Mouse (Mus musculus): ENCODE results near the gene Vps39. TPM values are rescaled to one million over a fixed set of nuclear protein-coding genes. Genes with fewer than 3 reads are reported as not detected.

Vps39 gene
- 10 to 100 TPM; 65.5 to 74.3 TPM for total RNA-seq (2021)

- intact Hi-C loops (cut with DNase I): no loop called here
- DNase-seq (ENCODE audit: low spot score in 2 of 2): peak; percentile 82 to 88
Observed at GRCm38 (mm10) chr2:120352682-120353646, at the start of gene Vps39. Gene Vps39 (minus strand): TSS chr2:120353137.

- no peak for DNase-seq (ENCODE audit: low spot score in 2 of 2)
- intact Hi-C loops (cut with DNase I): no loop called here
Observed at GRCm38 (mm10) chr2:120397951-120398350, 45.0 kb upstream of the Vps39 start.

DNA sequence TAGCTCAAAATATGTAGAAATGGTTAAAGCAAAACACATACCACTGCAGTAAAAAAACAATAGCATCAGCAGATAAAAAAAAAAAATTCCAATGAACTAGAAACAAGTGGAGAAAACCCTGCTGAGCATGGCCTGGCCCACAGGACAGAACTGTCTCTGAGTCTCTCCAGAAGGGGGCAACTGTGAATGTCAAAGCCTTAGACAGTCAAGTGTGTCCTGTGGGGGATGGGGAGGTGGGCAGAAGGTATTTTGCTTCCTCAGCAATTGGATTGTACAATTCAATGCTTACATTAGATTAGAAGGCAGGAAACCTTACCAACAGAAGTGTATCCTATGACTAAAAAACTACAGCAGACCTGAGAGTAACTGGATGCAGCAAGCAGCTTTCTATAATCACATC is 39.5 kb upstream of the Vps39 start:
- intact Hi-C loops (cut with DNase I): no loop called here
- DNase-seq (ENCODE audit: low spot score in 2 of 2): no peak

DNA sequence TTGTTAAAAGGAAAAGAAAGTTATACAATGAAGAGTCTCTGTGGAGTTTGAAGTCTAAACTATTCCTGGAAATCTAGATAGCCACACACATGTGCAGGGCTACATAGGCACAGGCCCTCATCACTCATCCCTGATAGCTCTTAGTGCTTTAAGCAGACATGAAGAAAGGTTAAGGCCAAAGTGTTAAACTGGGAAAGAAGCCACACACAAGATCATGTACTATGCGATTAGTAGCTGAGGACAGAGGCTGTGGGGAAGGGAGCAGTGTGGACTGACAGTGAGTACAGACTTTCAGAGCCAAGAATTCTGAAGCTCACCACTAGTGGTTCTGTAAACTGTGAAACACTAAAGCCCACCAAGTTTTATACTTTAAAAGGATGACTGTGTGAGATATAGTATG is 38.0 kb upstream of the Vps39 start:
- intact Hi-C loops (cut with DNase I): no loop called here
- no peak for DNase-seq (ENCODE audit: low spot score in 2 of 2)

DNA sequence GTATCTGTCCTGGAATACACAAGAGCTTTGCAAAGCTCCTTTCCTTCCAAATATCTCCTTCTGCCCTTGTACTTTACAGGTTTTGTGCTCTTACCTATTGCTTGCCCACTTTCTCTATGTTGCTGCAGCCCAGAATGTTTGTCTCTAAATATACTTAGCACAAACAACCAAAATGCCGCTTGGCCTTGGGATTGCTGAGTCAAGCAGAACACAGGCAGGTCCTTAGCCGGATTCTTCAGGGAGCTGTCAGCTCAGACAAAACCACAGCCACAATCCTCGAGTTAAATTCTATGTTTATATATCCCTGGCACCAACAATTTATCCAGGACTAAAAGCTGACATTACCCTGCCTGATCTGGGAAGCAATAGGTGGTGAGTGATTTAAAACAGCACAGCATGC is 36.4 kb upstream of the Vps39 start:
- no peak for DNase-seq (ENCODE audit: low spot score in 2 of 2)
- intact Hi-C loops (cut with DNase I): no loop called here

DNA sequence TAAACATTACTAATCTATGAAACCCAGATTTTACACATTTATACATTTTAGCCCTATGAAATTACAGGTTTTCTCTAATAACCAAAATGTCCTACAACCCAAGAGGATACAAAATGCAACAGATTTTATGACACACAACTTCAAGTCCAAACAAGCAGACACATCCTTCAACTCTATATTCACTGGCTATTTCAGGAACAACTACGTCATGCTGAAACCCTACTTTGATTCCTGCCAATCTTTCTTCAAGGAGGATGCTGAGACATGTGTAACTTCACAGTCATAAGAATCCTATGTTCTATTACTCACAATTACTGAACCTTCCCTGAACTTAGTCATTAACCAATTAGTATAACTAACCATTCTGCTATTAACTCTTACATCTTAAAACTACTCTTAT is 34.4 kb upstream of the Vps39 start:
- intact Hi-C loops (cut with DNase I): no loop called here

GRCm38 (mm10) chr2:120386264-120386663 is 33.3 kb upstream of the Vps39 start:
- no peak for DNase-seq (ENCODE audit: low spot score in 2 of 2)
- intact Hi-C loops (cut with DNase I): no loop called here

More for the DNA sequence above, 34.4 kb upstream of the Vps39 start:
- no peak for DNase-seq (ENCODE audit: low spot score in 2 of 2)

DNA sequence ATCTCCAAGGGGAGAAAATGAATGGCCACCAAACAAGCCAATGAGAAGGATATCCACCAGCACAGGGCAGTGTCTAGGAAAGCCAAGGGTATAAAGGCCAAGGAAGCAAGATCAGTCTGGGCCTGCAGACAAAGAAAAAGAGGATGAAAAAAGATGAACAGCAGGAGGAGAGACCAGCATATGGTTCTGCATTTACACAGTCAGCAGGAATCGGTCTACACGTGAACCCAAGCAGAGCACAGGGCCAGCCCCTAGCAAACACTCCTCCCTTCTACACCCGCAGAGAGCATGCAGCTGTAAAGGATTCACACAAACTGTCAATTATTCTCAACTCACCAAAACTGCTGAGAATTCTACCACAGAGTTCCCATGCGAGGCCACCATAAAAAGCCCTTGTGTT is 20.9 kb upstream of the Vps39 start:
- no peak for DNase-seq (ENCODE audit: low spot score in 2 of 2)
- intact Hi-C loops (cut with DNase I): no loop called here

GRCm38 (mm10) chr2:120367416-120368207 is 14.7 kb upstream of the Vps39 start:
- intact Hi-C loops (cut with DNase I): no loop called here
- DNase-seq (ENCODE audit: low spot score in 2 of 2): no peak

DNA sequence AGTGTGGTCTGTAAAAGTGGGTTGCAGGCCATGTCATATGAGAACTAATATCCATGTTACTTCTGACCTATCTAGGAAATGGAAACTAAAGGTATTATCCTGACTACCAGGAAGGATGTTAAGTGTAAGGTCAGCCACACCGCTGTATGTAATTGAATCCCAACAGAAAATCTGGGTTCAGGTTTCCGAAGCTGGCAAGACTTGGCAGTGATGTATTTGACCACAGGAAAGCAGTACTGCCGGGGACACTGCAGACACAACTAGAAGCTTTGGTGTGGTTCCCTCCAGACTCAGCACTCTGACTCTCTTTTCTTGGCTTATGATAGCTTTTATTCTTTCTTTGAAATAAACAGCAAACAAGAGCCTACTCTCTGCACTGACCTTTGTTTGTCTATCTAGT is 13.6 kb upstream of the Vps39 start:
- DNase-seq (ENCODE audit: low spot score in 2 of 2): no peak
- intact Hi-C loops (cut with DNase I): no loop called here

DNA sequence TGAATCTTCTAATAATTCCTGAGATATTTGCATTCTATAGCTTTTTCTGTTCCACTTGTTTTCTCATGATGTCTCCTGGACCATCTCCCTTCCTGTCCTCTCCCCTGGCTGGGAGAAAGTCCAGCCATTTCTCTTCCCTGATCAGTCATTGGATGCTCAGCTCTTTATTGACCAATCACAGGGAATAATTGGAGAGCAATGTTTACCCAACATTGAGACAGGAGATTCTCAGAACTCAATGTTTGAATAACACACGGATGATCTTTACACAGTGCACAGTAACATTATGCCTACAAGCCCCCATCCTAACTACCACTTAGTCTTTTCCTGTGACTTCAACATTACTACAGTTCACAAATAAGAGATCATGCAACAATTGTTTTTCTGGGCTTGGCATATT is 7.5 kb upstream of the Vps39 start:
- intact Hi-C loops (cut with DNase I): no loop called here
- DNase-seq (ENCODE audit: low spot score in 2 of 2): no peak

DNA sequence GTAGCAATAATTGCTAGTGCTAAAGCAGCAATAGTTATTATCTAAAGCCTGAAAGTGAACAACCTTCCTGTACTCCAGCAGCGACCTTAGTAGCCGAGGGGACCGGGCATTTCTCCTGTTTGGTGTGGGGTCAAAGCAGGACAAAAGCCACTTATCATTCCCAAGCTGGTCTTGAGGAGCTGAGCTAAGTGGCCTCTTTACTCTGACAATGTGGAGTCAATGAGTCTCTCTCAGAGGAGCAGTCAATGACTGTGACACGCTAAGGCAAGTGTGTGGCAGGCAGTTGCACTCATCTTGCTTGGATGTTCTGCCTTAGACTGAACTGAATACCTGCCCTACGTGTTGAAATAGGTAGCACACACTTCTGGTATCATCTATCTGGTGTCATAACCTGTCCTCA is 1.6 kb downstream of the Vps39 start:
- intact Hi-C loops (cut with DNase I): no loop called here
- no peak for DNase-seq (ENCODE audit: low spot score in 2 of 2)

- DNase-seq (ENCODE audit: low spot score in 2 of 2): no peak
- intact Hi-C loops (cut with DNase I): no loop called here
Observed at GRCm38 (mm10) chr2:120348120-120348519, 4.8 kb downstream of the Vps39 start.

DNA sequence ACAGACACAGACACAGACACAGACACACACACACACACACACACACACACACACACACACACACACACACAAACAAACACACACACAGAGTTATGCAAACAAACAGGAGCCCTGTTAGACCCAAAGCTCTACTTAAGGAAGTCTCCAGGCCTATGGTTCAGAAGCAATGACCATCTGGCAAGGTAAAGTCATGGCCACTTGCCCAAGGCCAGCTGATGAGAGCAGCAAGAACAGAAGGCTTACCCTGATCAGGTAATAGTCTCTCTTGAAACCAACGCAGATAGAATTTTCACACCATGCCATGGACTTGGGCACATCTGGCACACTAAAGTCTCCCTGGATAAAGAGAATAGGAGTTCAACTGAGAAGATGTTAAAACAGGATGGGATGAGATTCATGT is 11.2 kb downstream of the Vps39 start:
- intact Hi-C loops (cut with DNase I): no loop called here
- DNase-seq (ENCODE audit: low spot score in 2 of 2): no peak

DNA sequence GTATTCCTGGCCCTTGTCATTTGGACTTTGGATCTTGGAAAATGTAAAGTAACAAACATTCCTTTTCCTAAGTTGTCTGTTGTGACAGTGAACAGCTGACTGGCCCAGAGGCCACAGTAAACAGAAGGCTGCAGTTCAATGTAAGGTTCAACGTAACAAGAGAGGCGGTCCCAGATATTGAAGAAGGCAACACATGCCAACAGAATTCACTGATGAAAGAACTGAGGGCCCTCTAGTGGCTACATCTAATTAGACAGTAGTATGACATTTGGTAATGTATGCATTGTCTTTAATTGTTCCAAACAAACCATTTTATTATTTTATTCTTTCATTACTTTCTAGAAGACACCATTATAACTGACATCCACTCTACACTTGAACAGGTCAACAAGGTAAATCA is 15.1 kb downstream of the Vps39 start:
- intact Hi-C loops (cut with DNase I): no loop called here
- no peak for DNase-seq (ENCODE audit: low spot score in 2 of 2)

GRCm38 (mm10) chr2:120331575-120331974 is 21.4 kb downstream of the Vps39 start:
- DNase-seq (ENCODE audit: low spot score in 2 of 2): peak in 1 of 2 experiments; percentile 25
- intact Hi-C loops (cut with DNase I): no loop called here

GRCm38 (mm10) chr2:120315077-120315476 is 37.9 kb downstream of the Vps39 start:
- no peak for DNase-seq (ENCODE audit: low spot score in 2 of 2)
- intact Hi-C loops (cut with DNase I): no loop called here

GRCm38 (mm10) chr2:120314487-120314886 is 38.5 kb downstream of the Vps39 start:
- intact Hi-C loops (cut with DNase I): no loop called here
- no peak for DNase-seq (ENCODE audit: low spot score in 2 of 2)

GRCm38 (mm10) chr2:120313976-120314375 is 39.0 kb downstream of the Vps39 start, which contains the start of gene Pla2g4f:
Gene Pla2g4f (minus strand): TSS chr2:120314165.
- DNase-seq (ENCODE audit: low spot score in 2 of 2): no peak
- intact Hi-C loops (cut with DNase I): no loop called here

GRCm38 (mm10) chr2:120312276-120312825 is 40.6 kb downstream of the Vps39 start:
- DNase-seq (ENCODE audit: low spot score in 2 of 2): no peak
- intact Hi-C loops (cut with DNase I): no loop called here
